Mouse (Mus musculus): ENCODE results near the gene Slc35f5. TPM values are rescaled to one million over a fixed set of nuclear protein-coding genes. Genes with fewer than 3 reads are reported as not detected.
"Not testable (repeated sequence)": the region's sequence is repeated elsewhere in the genome, so short reads cannot be mapped to it uniquely, and the experiment has no call there.

The Slc35f5 gene
- 102 and 127 TPM in 2 replicates for polyA plus RNA-seq (2012; rRNA removed)

GRCm38 (mm10) chr1:125560259-125561192 lies at the start of gene Slc35f5:
Gene Slc35f5 (plus strand): TSS chr1:125560595.
- DNase-seq (ENCODE audit: low spot score) = peak; percentile 97

GRCm38 (mm10) chr1:125514706-125515105 lies 45.7 kb upstream of the Slc35f5 start:
- DNase-seq (ENCODE audit: low spot score) = no peak

- DNase-seq (ENCODE audit: low spot score) = no peak
Observed at GRCm38 (mm10) chr1:125516910-125517659, 43.3 kb upstream of the Slc35f5 start.

GRCm38 (mm10) chr1:125519107-125519611 lies 41.2 kb upstream of the Slc35f5 start:
- DNase-seq (ENCODE audit: low spot score) = peak; percentile 37

- DNase-seq (ENCODE audit: low spot score) = no peak
Observed at GRCm38 (mm10) chr1:125525965-125526665, 34.3 kb upstream of the Slc35f5 start.

DNA sequence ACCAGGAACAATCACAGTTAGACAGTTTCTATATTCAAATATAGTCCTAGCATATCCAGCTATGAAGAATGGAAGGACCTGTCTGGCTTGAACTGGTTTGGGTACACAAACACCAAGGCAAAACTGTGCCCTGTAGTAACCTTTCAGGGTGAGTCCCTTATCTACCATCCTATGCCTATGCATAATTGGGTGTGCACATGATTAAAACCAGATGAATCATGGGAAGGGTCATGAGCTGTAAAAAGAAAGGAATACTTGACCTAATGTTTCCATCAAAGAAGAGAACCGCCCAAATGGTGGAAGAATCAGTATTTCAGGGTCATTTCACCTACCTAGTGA lies 33.8 kb upstream of the Slc35f5 start:
- DNase-seq (ENCODE audit: low spot score) = no peak

GRCm38 (mm10) chr1:125527364-125527763 lies 33.0 kb upstream of the Slc35f5 start:
- no peak for DNase-seq (ENCODE audit: low spot score)

DNA sequence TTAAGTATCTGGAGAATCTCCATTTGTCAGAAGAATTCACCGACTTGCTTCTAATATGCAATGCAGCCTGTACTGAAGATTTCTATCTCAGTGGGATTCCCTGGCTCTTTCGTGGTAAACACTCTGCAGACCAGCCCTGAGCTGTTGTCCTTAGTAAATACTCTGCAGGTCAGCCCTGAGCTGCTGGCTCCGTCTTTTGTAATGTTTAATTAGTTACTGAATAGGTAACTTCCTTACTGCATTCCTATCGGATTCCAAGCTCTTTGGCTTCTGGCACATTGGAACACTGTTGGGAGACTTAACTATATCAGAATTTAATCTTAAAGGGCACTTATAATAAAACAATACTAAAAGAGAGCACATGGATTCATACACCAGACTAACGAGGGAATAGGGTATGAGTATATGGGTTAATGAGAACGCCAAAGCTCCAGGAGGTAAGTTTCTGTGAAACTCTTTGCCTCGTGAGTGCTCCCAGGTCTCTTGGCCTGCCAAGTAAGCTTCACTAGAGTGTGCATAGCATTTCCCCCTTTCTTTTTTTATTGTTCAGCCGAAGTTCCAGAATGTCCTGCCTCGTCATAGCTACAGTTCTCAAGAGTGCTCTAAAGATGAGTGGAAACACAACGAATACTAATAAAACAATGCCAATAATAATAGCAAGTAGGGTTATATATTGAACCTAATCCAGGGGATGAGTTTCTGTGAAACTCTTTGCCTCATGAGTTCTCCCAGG lies 27.0 kb upstream of the Slc35f5 start:
- DNase-seq (ENCODE audit: low spot score) = not testable (repeated sequence)

- no peak for DNase-seq (ENCODE audit: low spot score)
Observed at GRCm38 (mm10) chr1:125537131-125537530, 23.3 kb upstream of the Slc35f5 start.

- DNase-seq (ENCODE audit: low spot score) = no peak
Observed at GRCm38 (mm10) chr1:125537776-125538175, 22.6 kb upstream of the Slc35f5 start.

DNA sequence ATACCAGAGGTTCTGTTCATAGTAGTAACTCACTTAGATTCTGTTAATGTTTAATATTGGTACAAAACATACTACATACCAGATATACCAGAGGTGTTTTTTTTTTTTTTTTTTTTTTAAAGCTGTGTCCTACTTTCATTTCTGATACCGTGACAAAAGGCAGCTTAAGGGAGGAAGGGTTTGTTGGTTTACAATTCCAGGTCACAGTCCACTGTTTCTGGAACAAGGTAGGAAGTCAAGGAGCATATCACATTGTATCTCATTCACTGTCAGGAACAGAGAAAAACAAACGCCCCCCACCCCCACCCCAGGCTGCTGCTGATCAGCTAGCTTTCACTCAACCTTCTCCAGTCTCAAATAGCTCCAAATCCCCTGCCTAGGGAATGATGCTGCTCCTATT lies 21.1 kb upstream of the Slc35f5 start:
- DNase-seq (ENCODE audit: low spot score) = no peak

- DNase-seq (ENCODE audit: low spot score) = no peak
Observed at GRCm38 (mm10) chr1:125542008-125542999, 18.1 kb upstream of the Slc35f5 start.

GRCm38 (mm10) chr1:125549872-125550271 lies 10.5 kb upstream of the Slc35f5 start:
- no peak for DNase-seq (ENCODE audit: low spot score)

GRCm38 (mm10) chr1:125550359-125550758 lies 10.0 kb upstream of the Slc35f5 start:
- no peak for DNase-seq (ENCODE audit: low spot score)

- DNase-seq (ENCODE audit: low spot score) = no peak
Observed at GRCm38 (mm10) chr1:125551564-125551963, 8.8 kb upstream of the Slc35f5 start.

DNA sequence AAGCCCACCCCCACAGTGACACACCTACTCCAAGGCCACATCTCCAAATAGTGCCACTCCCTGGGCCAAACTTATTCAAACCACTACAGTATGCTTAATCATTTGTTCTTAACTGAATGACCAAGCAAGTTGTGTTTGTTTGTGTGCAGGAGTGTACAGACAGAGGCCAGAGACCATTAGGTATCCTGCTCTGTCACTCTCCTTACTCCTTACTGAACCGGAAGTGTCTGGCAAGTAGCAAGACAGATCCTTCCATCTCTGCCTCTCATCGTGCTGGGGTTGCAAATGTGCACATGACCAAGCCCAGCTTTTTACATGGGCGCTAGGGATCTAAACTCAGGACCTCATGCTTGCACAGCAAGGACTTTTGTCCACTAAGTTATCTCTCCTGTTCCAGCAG lies 1.1 kb upstream of the Slc35f5 start:
- DNase-seq (ENCODE audit: low spot score) = no peak

DNA sequence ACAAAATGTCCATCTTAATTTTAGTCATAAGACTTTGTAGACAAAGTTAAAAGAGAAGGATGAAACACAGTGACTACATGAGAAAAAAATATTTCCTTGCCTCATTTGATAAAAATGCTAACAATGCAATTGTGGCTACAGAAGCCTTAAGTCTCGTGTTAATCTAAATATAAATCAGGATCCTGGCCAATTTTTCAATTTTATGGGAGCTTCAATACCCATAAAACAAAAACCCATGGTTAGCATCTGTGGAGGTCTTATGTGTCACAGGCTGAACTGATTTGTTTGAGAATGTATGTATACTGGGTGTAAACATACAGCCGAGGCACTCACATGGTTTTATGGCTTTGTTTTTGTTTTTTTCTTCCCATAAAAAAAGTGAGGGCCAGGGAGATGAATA lies 674 bp upstream of the Slc35f5 start:
- no peak for DNase-seq (ENCODE audit: low spot score)

GRCm38 (mm10) chr1:125561206-125561605 lies 811 bp downstream of the Slc35f5 start:
- no peak for DNase-seq (ENCODE audit: low spot score)

- no peak for DNase-seq (ENCODE audit: low spot score)
Observed at GRCm38 (mm10) chr1:125561841-125562240, 1.4 kb downstream of the Slc35f5 start.

GRCm38 (mm10) chr1:125568126-125568525 lies 7.7 kb downstream of the Slc35f5 start:
- no peak for DNase-seq (ENCODE audit: low spot score)
